Mouse (Mus musculus) myocyte (in vitro differentiated cells): ENCODE measurements around the gene Olfr373. TPM values are rescaled to one million over a fixed set of nuclear protein-coding genes. Genes with fewer than 3 reads are reported as not detected.
"Not testable (repeated sequence)": the region's sequence is repeated elsewhere in the genome, so short reads cannot be mapped to it uniquely, and the experiment has no call there.

ENCODE experiments used
- H3K27me3 ChIP-seq: one replicate; pipeline ENCODE4 v1.6.1; 2011; ENCODE audit not compliant: control insufficient read depth, insufficient read depth, insufficient read length
- H3K36me3 ChIP-seq: one replicate; pipeline ENCODE4 v1.6.1; 2011; ENCODE audit not compliant: control insufficient read depth, insufficient read depth
- H3K4me2 ChIP-seq: one replicate; pipeline ENCODE4 v1.6.1; 2011; ENCODE audit warnings: low read depth, control low read depth
- H3K4me3 ChIP-seq: one replicate; pipeline ENCODE4 v1.5.1; 2011; ENCODE audit warnings: mild to moderate bottlenecking, control low read depth, moderate library complexity
- H3K79me2 ChIP-seq: one replicate; pipeline ENCODE4 v1.6.1; 2011; ENCODE audit not compliant: control insufficient read depth, insufficient read depth
- H3ac ChIP-seq: one replicate; pipeline ENCODE4 v1.6.1; 2011; ENCODE audit not compliant: control insufficient read depth, insufficient read length
- CEBPB ChIP-seq: IDR thresholded peaks from 2 replicates; pipeline ENCODE4 v1.6.1; 2011; ENCODE audit warnings: mild to moderate bottlenecking, moderate library complexity; ENCODE audit not compliant: poor library complexity, insufficient read depth, severe bottlenecking
- E2F4 ChIP-seq: IDR thresholded peaks from one replicate; pipeline ENCODE4 v1.6.1; 2011; ENCODE audit warnings: mild to moderate bottlenecking, control low read depth, moderate library complexity; ENCODE audit not compliant: insufficient read depth
- MAX ChIP-seq: IDR thresholded peaks from one replicate; pipeline ENCODE4 v1.6.1; 2011; ENCODE audit warnings: low read depth, mild to moderate bottlenecking, control low read depth
- MYOD1 ChIP-seq, 3 experiments: IDR thresholded peaks; one replicate each; pipeline ENCODE4 v1.6.1; 2011; ENCODE audit warnings: control low read depth in 2 of 3, low read depth in 2 of 3, mild to moderate bottlenecking in 2 of 3, moderate library complexity in 1 of 3; ENCODE audit not compliant: insufficient read length in 2 of 3, control insufficient read depth in 1 of 3
- MYOG ChIP-seq, 3 experiments: IDR thresholded peaks; one replicate each; pipeline ENCODE4 v1.6.1; 2011; ENCODE audit warnings: control low read depth in 2 of 3, low read depth in 2 of 3, mild to moderate bottlenecking in 2 of 3; ENCODE audit not compliant: insufficient read length in 2 of 3, control insufficient read depth in 1 of 3, insufficient read depth in 1 of 3
- POLR2A ChIP-seq: IDR thresholded peaks from one replicate; pipeline ENCODE4 v1.6.1; 2011; ENCODE audit warnings: low read depth, mild to moderate bottlenecking, control low read depth, moderate library complexity; ENCODE audit not compliant: insufficient read length
- POLR2AphosphoS2 ChIP-seq: IDR thresholded peaks from one replicate; pipeline ENCODE4 v1.6.1; 2011; ENCODE audit warnings: low read depth, control low read depth; ENCODE audit not compliant: insufficient read length
- REST ChIP-seq: IDR thresholded peaks from one replicate; pipeline ENCODE4 v1.6.1; 2011; ENCODE audit warnings: mild to moderate bottlenecking, control low read depth, moderate library complexity; ENCODE audit not compliant: insufficient read depth, insufficient read length
- SRF ChIP-seq: IDR thresholded peaks from one replicate; pipeline ENCODE4 v1.6.1; 2011; ENCODE audit warnings: low read depth; ENCODE audit not compliant: control insufficient read depth, insufficient read length
- TCF12 ChIP-seq: IDR thresholded peaks from one replicate; pipeline ENCODE4 v1.6.1; 2011; ENCODE audit warnings: mild to moderate bottlenecking, control low read depth; ENCODE audit not compliant: poor library complexity, insufficient read depth, severe bottlenecking
- TCF3 ChIP-seq: IDR thresholded peaks from one replicate; pipeline ENCODE4 v1.6.1; 2011; ENCODE audit warnings: low read depth, control low read depth; ENCODE audit not compliant: insufficient read length
- USF1 ChIP-seq: IDR thresholded peaks from one replicate; pipeline ENCODE4 v1.6.1; 2011; ENCODE audit warnings: low read depth, mild to moderate bottlenecking, control low read depth, moderate library complexity
- polyA plus RNA-seq: library from polyadenylated mRNA; unstranded; fragments of >200 nt; fragmentation: generic; extraction: Trizol; gene quantifications from one replicate; pipeline ENCODE4 v1.2.1, GENCODE M21; 2012; ENCODE audit warnings: missing spikeins

Olfr373 gene
- polyA plus RNA-seq, 1 experiment: not detected

GRCm38 (mm10) chr8:72115202-72115601, 32.2 kb downstream of the Olfr373 start:
- TF ChIP-seq TCF12: no peak
- no peak for TF ChIP-seq REST
- TF ChIP-seq MYOD1 (IDR thresholded peaks at IDR 0.05; ENCODE audit: control insufficient read depth in 1 of 3, insufficient read length in 2 of 3, low read depth in 2 of 3): no peak
- TF ChIP-seq SRF: no peak
- TF ChIP-seq CEBPB: no peak
- no peak for TF ChIP-seq MYOG (IDR thresholded peaks at IDR 0.05; ENCODE audit: control insufficient read depth in 1 of 3, insufficient read depth in 1 of 3, insufficient read length in 2 of 3, low read depth in 2 of 3)
- Histone ChIP-seq H3K79me2 (no peaks in the 10 kb centered on the region), H3K4me2 (no peak overlapping the region), H3K4me3 (no peak overlapping the region), H3K36me3 (no peaks in the 10 kb centered on the region), H3ac (no peak overlapping the region), H3K27me3 (no peaks in the 10 kb centered on the region)

DNA sequence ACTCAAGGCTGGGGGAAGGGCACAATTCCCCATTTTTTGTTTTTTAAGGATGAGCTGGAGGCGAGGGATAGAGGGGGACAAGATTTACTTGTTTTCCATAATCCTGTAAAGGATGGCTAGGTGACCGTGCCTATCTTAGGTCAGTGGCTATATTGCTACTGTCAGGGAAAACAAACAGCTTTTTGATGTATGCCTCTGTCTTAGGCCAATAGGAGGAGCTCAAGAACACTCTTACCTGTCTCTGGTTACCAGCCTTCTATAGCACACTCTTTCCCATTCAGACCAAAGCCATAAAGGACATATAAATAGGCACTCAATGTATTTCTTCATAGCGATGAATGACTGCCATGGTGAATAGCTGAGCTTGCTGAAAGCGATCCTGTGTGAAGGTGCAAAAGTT, 35.6 kb downstream of the Olfr373 start:
- TF ChIP-seq POLR2AphosphoS2: no peak
- no peaks in the 10 kb centered on the region for H3K36me3 ChIP-seq
- no peak overlapping the region for H3ac ChIP-seq
- no peak overlapping the region for H3K4me3 ChIP-seq
- H3K4me2 ChIP-seq: no peak overlapping the region
- no peaks in the 10 kb centered on the region for H3K27me3 ChIP-seq
- H3K79me2 ChIP-seq: no peaks in the 10 kb centered on the region

DNA sequence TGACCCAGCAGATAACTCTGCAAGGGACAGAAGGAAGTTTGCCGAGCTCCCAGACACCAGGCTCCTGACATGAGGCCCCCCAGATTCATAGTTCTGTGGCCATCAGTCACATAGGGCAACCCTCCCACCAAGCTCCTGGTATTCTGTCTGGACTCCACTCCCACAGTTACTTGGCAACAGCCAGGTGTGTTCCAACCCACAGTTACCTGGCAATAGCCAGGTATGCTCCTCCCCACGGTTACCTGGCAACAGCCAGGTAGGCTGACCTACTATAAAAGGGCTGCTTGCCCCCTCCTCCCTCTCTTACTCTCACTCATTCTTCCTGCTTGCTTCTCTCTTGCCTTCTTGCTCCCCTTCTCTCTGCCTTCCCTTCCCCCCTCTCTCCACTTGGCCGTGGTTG, 38.5 kb downstream of the Olfr373 start:
- H3ac ChIP-seq, H3K4me3 ChIP-seq, H3K4me2 ChIP-seq, H3K36me3 ChIP-seq, H3K27me3 ChIP-seq, H3K79me2 ChIP-seq: not testable (repeated sequence)

DNA sequence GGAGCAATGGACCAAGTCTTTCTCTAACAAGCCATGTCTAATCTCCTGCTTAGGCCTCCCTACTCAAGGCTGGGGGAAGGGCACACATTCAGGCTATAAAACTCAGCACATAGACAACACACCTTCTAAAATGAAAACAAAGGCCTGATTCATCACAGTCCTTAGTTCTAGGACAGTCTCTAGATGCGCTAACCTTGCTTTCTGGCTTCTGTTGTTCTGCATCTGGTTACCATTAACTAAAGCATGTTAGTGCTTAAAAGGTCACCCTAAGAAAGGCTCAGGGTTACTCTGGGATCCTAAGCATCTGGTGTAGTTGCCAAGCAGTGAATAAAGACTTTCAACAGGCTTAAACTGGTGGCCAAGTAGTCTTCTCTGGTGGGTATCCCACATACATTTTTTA, 39.0 kb downstream of the Olfr373 start:
- Histone ChIP-seq H3K27me3 (no peaks in the 10 kb centered on the region), H3ac (no peak overlapping the region), H3K4me3 (no peak overlapping the region), H3K79me2 (no peaks in the 10 kb centered on the region), H3K36me3 (no peaks in the 10 kb centered on the region), H3K4me2 (no peak overlapping the region)
- TF ChIP-seq CEBPB (no peak), MYOD1 (IDR thresholded peaks at IDR 0.05; ENCODE audit: control insufficient read depth in 1 of 3, insufficient read length in 2 of 3, low read depth in 2 of 3) (no peak), MYOG (IDR thresholded peaks at IDR 0.05; ENCODE audit: control insufficient read depth in 1 of 3, insufficient read depth in 1 of 3, insufficient read length in 2 of 3, low read depth in 2 of 3) (no peak)

DNA sequence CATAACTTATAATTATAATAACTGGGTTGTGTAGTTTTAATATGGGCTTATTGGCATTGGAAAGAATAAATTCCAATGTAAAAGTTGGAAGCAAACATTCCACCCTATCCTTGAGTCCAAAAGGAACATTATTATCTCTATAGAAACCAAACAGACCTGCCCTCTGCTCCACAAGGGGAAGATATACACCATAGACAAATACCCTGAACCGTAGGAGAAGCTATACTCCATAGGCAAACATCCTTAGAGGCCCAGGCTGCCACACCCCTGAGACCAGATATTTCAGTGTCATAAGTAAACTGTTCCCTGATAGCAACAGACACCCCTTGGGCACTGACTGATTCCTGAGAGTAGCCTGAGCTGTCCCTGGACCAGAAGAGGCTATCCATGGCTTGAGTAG, 44.9 kb downstream of the Olfr373 start:
- Histone ChIP-seq H3K36me3 (no peaks in the 10 kb centered on the region), H3K4me2 (no peak overlapping the region)
- no peak for TF ChIP-seq USF1
- TF ChIP-seq MAX: no peak
- no peak for TF ChIP-seq POLR2A
- no peak for TF ChIP-seq MYOD1 (IDR thresholded peaks at IDR 0.05; ENCODE audit: control insufficient read depth in 1 of 3, insufficient read length in 2 of 3, low read depth in 2 of 3)
- TF ChIP-seq CEBPB: no peak
- no peak for TF ChIP-seq SRF
- no peak for TF ChIP-seq TCF12
- TF ChIP-seq E2F4: no peak

GRCm38 (mm10) chr8:72131251-72131650, 48.3 kb downstream of the Olfr373 start:
- TF ChIP-seq USF1 (no peak), REST (no peak)
- H3K27me3 ChIP-seq: no peaks in the 10 kb centered on the region
- no peak overlapping the region for H3K4me2 ChIP-seq

More for the DNA sequence above, 44.9 kb downstream of the Olfr373 start:
- no peak overlapping the region for H3K4me3 ChIP-seq
- H3K79me2 ChIP-seq: no peaks in the 10 kb centered on the region
- no peaks in the 10 kb centered on the region for H3K27me3 ChIP-seq
- no peak overlapping the region for H3ac ChIP-seq

DNA sequence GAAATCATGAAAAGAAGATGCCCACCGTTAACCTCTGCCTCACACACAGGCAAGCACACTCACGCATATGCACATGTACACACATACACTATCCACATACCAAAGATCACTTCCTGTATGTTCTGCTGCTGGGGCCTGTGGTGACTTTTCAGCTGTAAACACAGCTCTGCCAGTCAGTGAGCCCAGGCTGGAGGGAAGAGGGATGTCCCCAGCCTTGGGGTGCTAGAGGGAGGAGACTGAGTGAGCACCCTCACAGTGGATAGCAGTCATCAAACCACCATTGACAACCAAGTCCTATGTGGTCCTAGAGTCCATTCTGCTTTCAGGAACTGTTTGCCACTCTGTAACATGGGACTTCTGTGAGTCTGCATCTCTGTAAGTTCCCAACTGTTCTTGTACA, 48.9 kb downstream of the Olfr373 start:
- no peaks in the 10 kb centered on the region for H3K27me3 ChIP-seq
- no peak overlapping the region for H3ac ChIP-seq
- H3K79me2 ChIP-seq: peaks cover 11% of the 10 kb centered on the region
- no peaks in the 10 kb centered on the region for H3K36me3 ChIP-seq
- H3K4me2 ChIP-seq: no peak overlapping the region
- TF ChIP-seq TCF12 (no peak), SRF (no peak), TCF3 (no peak), POLR2A (no peak), POLR2AphosphoS2 (no peak), E2F4 (no peak), CEBPB (no peak), MYOG (IDR thresholded peaks at IDR 0.05; ENCODE audit: control insufficient read depth in 1 of 3, insufficient read depth in 1 of 3, insufficient read length in 2 of 3, low read depth in 2 of 3) (no peak), USF1 (no peak), MAX (no peak), REST (no peak), MYOD1 (IDR thresholded peaks at IDR 0.05; ENCODE audit: control insufficient read depth in 1 of 3, insufficient read length in 2 of 3, low read depth in 2 of 3) (no peak)
- H3K4me3 ChIP-seq: no peak overlapping the region

More at GRCm38 (mm10) chr8:72131251-72131650, 48.3 kb downstream of the Olfr373 start:
- Histone ChIP-seq H3K4me3 (no peak overlapping the region), H3K36me3 (no peaks in the 10 kb centered on the region), H3K79me2 (peaks cover 5% of the 10 kb centered on the region), H3ac (no peak overlapping the region)
